Mouse (Mus musculus) G1E-ER4 (cell line): Measurements from ENCODE around the gene Bmp8b. TPM values are rescaled to one million over a fixed set of nuclear protein-coding genes. Genes with fewer than 3 reads are reported as not detected.

ENCODE experiments used
- GATA1 ChIP-seq: IDR thresholded peaks from one replicate; pipeline ENCODE4 v1.8.0; 2012; ENCODE audit warnings: low read length, inconsistent platforms
- polyA plus RNA-seq: library from polyadenylated mRNA; stranded (reverse); fragments of >175 nt; gene quantifications from 2 replicates; pipeline ENCODE4 v1.2.3, GENCODE M21; 2012

Bmp8b gene
- polyA plus RNA-seq, 1 experiment, result not detected

DNA sequence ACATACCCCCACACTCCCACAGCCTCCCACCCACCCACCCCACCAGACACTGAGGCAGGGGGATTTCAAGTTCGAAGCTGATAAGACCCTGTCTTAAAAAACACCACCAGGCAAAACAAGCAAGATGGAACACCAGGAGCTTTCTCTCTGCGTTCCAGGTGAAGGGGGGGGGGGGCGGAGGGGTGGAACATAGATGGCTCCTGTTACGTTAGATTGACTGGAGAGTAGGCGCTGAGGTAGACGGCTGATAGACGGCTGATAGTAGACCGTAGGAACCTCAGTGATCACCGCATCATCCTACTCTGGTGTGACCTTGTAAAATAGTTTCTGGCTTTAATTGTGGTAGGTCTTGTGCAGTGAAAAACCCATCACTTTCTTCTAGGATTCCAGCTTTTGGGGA, 11.1 kb upstream of the Bmp8b start:
- TF ChIP-seq GATA1, result no peak

DNA sequence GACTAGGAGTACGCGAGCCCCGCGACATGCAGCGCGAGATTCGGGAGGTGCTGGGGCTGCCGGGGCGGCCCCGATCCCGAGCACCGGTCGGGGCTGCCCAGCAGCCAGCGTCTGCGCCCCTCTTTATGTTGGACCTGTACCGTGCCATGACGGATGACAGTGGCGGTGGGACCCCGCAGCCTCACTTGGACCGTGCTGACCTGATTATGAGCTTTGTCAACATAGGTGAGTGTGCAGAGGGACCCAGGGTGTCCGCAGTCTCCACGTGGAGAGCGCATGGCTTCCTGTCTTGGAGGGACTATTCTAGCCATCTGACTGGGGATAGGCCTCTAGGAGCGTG, 456 bp downstream of the Bmp8b start:
- no peak for TF ChIP-seq GATA1

DNA sequence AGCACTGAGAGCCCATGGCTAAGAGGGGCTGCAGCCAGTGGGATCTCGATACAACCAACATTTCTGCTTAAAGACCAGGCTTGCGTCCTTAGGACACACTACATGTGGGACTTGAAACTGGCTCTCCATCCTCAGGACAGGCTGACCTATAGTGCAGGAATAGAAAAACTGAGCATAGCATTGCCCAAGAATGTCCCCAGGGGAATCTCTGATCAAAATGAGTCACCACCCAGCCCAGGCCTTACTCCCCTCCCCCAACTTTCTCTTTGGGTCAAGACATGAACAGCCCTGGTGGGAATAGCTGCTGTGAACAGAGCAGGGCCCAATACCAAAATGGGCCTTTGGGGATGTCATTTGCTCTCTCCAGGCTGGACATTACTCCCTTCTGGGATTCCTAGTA, 1.9 kb downstream of the Bmp8b start:
- no peak for TF ChIP-seq GATA1

DNA sequence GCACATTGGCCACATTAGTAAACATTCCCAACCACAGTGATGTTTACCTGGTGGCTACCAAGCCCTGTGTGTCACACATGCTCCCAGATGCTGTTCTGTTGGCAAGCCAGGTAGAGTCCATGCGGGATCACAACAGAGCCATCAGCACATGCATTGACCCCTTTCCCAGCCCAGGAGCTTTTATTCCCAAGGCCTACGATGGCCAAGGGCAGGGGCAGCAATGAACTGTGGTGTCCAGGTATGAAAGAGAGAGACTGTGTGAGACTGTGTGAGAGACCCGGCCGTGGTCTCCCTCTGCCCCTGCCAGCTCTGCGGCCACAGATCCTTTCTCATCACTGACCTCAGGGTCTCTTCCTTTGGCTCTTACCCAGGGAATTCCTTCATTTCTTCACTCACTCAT, 3.1 kb downstream of the Bmp8b start:
- TF ChIP-seq GATA1, result no peak

DNA sequence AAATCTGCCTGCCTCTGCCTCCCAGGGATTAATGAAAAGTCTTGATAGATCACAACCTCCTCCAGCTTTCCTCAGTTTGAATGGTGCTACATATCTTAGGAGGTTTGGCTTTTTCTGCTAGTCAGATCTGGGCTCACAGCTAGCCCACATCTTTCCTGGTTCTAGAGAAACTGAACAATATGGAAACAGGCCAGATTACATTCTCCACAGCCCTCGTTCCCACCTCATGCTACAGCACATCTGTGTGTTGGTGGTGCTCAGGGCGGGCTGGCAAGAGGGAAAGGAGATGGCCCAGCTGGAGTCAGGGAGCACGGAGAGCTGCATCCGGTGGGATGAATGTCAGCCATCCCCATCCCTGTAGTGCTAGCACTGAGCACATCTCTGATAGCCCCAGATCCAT, 5.8 kb downstream of the Bmp8b start:
- no peak for TF ChIP-seq GATA1

GRCm38 (mm10) chr4:123112216-123112764, 7.3 kb downstream of the Bmp8b start:
- no peak for TF ChIP-seq GATA1

GRCm38 (mm10) chr4:123116011-123116410, 11.0 kb downstream of the Bmp8b start, which contains the start of gene Oxct2b:
TSS of gene Oxct2b (plus strand) at chr4:123116266.
- TF ChIP-seq GATA1, result no peak

DNA sequence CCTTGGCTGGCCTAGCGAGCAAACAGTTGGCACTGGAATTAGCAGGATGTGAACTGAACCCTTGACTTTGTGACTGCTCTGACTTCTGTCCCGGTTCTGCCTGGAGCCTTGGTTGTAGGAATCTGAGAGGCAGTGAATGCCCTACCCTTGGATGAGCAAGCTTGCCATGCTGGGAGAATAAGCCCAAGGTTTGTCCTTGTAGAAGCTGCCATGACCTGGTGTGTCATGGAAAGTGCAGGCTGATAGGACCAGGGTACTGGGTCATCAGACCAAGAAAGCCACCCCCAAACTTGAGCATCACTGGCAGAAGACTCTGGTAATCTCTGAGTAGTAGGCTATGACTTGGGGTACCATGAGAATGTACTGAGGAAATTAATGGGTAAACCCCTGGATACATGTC, 16.3 kb downstream of the Bmp8b start:
- TF ChIP-seq GATA1, result no peak

DNA sequence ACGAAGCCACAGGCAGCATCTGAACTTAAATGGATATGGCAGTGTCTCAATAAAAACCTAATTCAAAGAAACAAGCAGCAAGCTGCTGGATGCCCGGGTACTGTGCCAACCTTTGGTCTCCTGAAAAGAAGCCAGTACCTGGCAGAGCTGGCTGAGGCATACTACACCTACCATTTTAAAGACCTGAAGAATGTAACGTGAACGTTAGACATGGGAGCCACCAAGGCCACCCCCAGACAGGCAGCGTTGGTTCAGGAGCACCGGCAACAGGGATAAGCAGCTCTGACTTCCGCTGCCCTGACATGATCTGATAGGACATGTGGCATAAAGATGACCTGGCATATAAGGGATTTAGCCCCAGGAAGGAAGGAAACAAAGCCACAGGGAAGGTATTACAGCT, 21.7 kb downstream of the Bmp8b start:
- no peak for TF ChIP-seq GATA1

DNA sequence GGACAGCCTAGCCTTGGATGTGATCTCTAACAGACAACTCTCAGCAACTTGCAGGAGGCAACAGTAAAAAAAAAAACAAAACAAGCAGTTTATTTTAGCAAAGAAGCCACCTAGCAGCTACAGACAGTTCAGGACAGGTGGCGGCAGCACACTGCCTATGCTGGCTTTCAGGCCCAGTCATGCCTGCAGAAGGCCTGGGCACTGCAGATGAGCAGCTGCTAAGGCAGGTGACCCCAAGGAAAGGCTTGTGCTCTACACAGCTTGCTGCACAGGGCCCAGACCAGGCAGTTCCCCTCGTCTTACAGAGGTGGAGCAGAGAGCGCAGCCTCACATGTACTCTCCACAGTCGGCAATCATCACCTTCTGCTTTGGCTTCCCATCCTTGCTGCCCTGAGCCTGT, 22.1 kb downstream of the Bmp8b start:
- no peak for TF ChIP-seq GATA1

DNA sequence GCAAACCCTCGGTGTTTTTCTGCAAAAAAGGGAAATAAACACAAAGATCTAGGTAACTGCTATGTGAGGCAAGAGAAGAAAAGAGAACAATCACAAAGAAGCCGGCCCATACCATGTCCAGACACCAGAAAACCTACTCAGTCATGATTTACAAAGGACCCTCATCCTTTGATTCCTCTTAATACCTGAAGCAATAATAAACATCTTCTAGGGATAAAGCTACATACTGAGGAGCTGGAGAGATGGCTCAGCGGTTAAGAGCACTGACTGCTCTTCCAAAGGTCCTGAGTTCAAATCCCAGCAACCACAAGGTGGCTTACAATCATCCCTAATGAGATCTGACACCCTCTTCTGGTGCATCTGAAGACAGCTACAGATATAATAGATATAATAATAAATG, 32.6 kb downstream of the Bmp8b start:
- TF ChIP-seq GATA1, result no peak

DNA sequence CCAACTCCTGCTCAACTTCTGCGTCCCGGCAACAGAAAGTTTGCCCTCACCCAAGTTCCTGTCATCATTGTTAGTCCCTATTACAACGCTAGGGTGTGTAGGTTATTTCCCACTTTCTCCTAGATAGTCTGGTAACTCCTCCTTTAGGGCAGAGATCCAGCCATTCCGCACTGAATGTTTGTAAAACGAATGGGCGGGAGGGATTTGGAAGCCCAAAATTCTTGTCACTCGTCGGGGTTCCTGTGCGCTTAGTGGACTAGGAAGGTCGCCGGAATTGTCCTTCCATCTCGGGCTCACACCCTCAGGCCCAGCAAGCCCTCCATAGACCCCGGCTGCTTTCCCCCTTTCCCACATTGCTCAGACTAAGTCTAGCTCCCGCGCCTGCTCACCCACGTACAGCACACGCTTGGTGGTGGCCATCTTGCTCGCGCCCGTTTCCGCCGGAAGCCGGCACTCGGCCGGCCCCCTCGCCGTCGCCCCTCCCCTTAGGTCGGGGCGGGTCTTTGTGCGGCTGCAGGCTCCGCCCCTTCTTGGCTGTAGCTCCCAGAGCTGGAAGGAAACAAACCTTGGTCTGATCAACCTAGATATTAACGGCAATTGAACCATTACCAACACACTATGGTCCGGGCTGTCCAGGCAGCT, 34.7 kb downstream of the Bmp8b start, which contains the start of gene Ppie:
Gene Ppie, minus strand, starts transcription at position 439 of the 642 bp plus-strand sequence.
- TF ChIP-seq GATA1, result no peak

GRCm38 (mm10) chr4:123147446-123148150, 42.6 kb downstream of the Bmp8b start:
- TF ChIP-seq GATA1, result no peak

DNA sequence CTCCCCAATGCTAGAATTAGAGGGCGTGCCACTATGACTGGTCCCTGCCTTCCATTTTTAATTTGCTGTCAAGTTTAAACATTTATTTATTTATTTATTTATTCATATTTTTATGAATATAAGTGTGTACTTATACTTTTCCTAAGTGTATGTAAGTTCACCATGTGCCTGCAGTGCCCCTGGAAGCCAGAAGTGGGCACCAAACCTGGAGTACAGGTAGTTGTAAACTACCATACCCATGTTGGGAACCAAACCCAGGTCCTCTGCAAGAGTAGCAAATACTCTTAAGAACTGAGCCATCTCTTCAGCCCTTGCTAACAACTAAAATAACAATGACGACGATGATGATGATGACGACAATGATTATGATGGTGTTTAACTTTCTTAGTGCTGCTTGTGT, 47.0 kb downstream of the Bmp8b start:
- no peak for TF ChIP-seq GATA1

DNA sequence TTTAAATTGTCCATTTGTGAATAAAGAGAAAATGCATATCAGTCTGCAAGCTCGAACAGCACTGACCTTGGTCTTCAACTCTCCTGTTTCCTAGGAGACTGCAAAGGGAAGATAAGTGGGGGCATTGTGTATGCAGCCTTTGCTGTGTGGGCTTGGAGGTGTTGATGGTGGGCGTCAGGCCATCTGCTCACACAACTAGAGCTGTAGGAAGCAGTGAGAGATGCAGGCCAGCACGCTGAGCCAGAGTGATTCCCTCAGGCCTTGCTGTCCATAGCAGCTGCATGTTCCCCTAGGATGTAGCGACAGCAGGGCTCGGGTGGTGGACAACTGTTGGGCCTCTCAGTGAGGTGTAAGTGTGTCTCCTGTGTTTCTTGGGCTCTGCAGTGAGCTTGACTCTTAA, 48.0 kb downstream of the Bmp8b start:
- no peak for TF ChIP-seq GATA1

GRCm38 (mm10) chr4:123155004-123155403, 50.0 kb downstream of the Bmp8b start:
- TF ChIP-seq GATA1, result no peak

DNA sequence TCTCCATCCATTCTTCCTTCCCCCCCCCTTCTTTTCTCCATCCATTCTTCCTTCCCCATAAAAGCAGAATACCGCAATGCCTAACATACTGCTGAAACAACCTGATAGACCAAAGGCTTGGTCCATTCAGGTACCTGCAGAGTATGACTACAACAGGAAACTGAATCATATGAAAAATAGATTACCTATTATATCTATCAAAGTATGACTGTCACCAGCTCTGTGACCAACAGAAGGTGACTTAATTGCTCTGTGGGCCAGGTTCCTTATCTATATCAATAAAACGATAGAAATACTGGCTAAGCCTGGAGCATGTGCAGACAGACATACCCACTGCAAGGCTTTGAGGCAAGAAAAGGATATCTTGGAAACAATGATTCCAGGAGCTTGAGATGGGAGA, 50.5 kb downstream of the Bmp8b start:
- no peak for TF ChIP-seq GATA1

- TF ChIP-seq GATA1, result no peak
These were observed 50.9 kb downstream of the Bmp8b start for GRCm38 (mm10) chr4:123155840-123156239.
